Mouse (Mus musculus) heart, postnatal 14 days (tissue): ENCODE results near the gene Dhdds. TPM values are rescaled to one million over a fixed set of nuclear protein-coding genes. Genes with fewer than 3 reads are reported as not detected.

Source experiments
- DNase-seq, 2 experiments: peaks; one replicate each; pipeline ENCODE4 v3.0.0; 2021 to 2022
- intact Hi-C: fragments of 180-260 bp; cut with DNase I; formaldehyde crosslinking; loops from one replicate; pipeline ENCODE4 v1.15.1; 2025
- long read RNA-seq, 2 experiments: library from polyadenylated mRNA; stranded (forward); transcript quantifications; one replicate each; pipeline ENCODE4 v2.0.0; 2021
- total RNA-seq, 2 experiments: library from RNA; stranded (reverse); gene quantifications; 2 replicates each; pipeline ENCODE4 v1.2.3; 2021

Dhdds gene
- 10 to 100 TPM; 25.5 to 27.5 TPM for total RNA-seq
- long read RNA-seq, experiment 1, partial matches to known transcripts: 0 of 15 reads
- long read RNA-seq, experiment 1, other reads (novel, unspliced or antisense): 1 of 15 reads
- long read RNA-seq, experiment 2, partial matches to known transcripts: 1 of 11 reads
- long read RNA-seq, experiment 2, other reads (novel, unspliced or antisense): 2 of 11 reads

- intact Hi-C loops: no loop called here
Observed at GRCm38 (mm10) chr4:134000466-134001438, at the start of gene Dhdds. Gene Dhdds, minus strand, starts transcription at chr4:134000918.

GRCm38 (mm10) chr4:134047648-134048047, 46.9 kb upstream of the Dhdds start:
- intact Hi-C loops: no loop called here
- no peak for DNase-seq

More at GRCm38 (mm10) chr4:134000466-134001438, at the start of gene Dhdds:
- DNase-seq: peak; percentile 94 to 96

GRCm38 (mm10) chr4:134043041-134043440, 42.3 kb upstream of the Dhdds start:
- intact Hi-C loops: no loop called here
- no peak for DNase-seq

GRCm38 (mm10) chr4:134041317-134042123, 40.8 kb upstream of the Dhdds start:
- intact Hi-C loops: no loop called here
- peak; percentile 15 to 32 for DNase-seq

- intact Hi-C loops: loop anchor here (2.0 to 5.0 kb wide), 4 partner anchors 43 to 256 kb away; no protein-coding TSS in a partner anchor
- DNase-seq: peak; percentile 74 to 84
Observed at GRCm38 (mm10) chr4:134035953-134036352, 35.2 kb upstream of the Dhdds start.

- no peak for DNase-seq
- intact Hi-C loops: no loop called here
Observed at GRCm38 (mm10) chr4:134025802-134026201, 25.1 kb upstream of the Dhdds start.

- intact Hi-C loops: no loop called here
- DNase-seq: peak; percentile 82 to 86
Observed at GRCm38 (mm10) chr4:134020621-134021020, 19.9 kb upstream of the Dhdds start.

- no peak for DNase-seq
- intact Hi-C loops: no loop called here
Observed at GRCm38 (mm10) chr4:134019641-134020351, 19.1 kb upstream of the Dhdds start.

- DNase-seq: no peak
- intact Hi-C loops: no loop called here
Observed at GRCm38 (mm10) chr4:134019210-134019609, 18.5 kb upstream of the Dhdds start.

- intact Hi-C loops: no loop called here
- no peak for DNase-seq
Observed at GRCm38 (mm10) chr4:134018779-134019145, 18.0 kb upstream of the Dhdds start, which contains the start of gene Lin28a. Gene Lin28a, minus strand, starts transcription at chr4:134018841.

GRCm38 (mm10) chr4:134018038-134018778, 17.5 kb upstream of the Dhdds start:
- no peak for DNase-seq
- intact Hi-C loops: no loop called here

GRCm38 (mm10) chr4:134017201-134017865, 16.6 kb upstream of the Dhdds start:
- intact Hi-C loops: no loop called here
- DNase-seq: no peak

- intact Hi-C loops: no loop called here
Observed at GRCm38 (mm10) chr4:134016767-134017166, 16.0 kb upstream of the Dhdds start.

GRCm38 (mm10) chr4:134016208-134016607, 15.5 kb upstream of the Dhdds start:
- DNase-seq: no peak
- intact Hi-C loops: no loop called here

More at GRCm38 (mm10) chr4:134016767-134017166, 16.0 kb upstream of the Dhdds start:
- DNase-seq: no peak

- intact Hi-C loops: no loop called here
- peak in 1 of 2 experiments; percentile 14 for DNase-seq
Observed at GRCm38 (mm10) chr4:134012858-134013528, 12.3 kb upstream of the Dhdds start.

GRCm38 (mm10) chr4:134011450-134012414, 11.0 kb upstream of the Dhdds start:
- DNase-seq: no peak

GRCm38 (mm10) chr4:134009709-134010108, 9.0 kb upstream of the Dhdds start:
- intact Hi-C loops: no loop called here
- no peak for DNase-seq

More at GRCm38 (mm10) chr4:134011450-134012414, 11.0 kb upstream of the Dhdds start:
- intact Hi-C loops: no loop called here
